8 mouse cellular contexts compared by ENCODE assay signal in genomic region chrX:57053993-57054385, GRCm38 (mm10). TPM values are rescaled to one million over a fixed set of nuclear protein-coding genes. Genes with fewer than 3 reads are reported as not detected.
DNase-seq lines count a peak whose midpoint lies in the region; ATAC-seq and TF ChIP-seq lines count a peak whose summit lies in the region.

No protein-coding gene starts in this region.

- H3K4me2 ChIP-seq in embryonic facial prominence, embryonic 11.5 days (ENCODE audit: low read depth, low read length): peak overlapping the region; percentile 47
- peak overlapping the region; percentile 39 for H3K4me2 ChIP-seq in intestine, embryonic 16.5 days (ENCODE audit: low read depth, low read length)
- peak overlapping the region; percentile 59 for H3K4me2 ChIP-seq in neural tube, embryonic 12.5 days (replicated peaks)

- no peaks in the 10 kb centered on the region for H3K9me3 ChIP-seq in embryonic facial prominence, embryonic 11.5 days (replicated peaks; ENCODE audit: control insufficient read depth, low read length)
- H3K9me3 ChIP-seq in intestine, embryonic 16.5 days (ENCODE audit: control insufficient read depth, low read length): no peaks in the 10 kb centered on the region
- no peaks in the 10 kb centered on the region for H3K9me3 ChIP-seq in neural tube, embryonic 12.5 days

- 30% methylated on average over 11 of the region's 11 CpGs for WGBS in embryonic facial prominence, embryonic 11.5 days
- WGBS in intestine, embryonic 16.5 days: 27% methylated on average over 11 of the region's 11 CpGs
- 23% methylated on average over 11 of the region's 11 CpGs for WGBS in neural tube, embryonic 12.5 days

- no peaks in the 10 kb centered on the region for H3K27me3 ChIP-seq in embryonic facial prominence, embryonic 11.5 days (ENCODE audit: control insufficient read depth, insufficient read depth, low read length)
- H3K27me3 ChIP-seq in intestine, embryonic 16.5 days (replicated peaks; ENCODE audit: control insufficient read depth, insufficient read depth, low read length): no peaks in the 10 kb centered on the region
- no peaks in the 10 kb centered on the region for H3K27me3 ChIP-seq in neural tube, embryonic 12.5 days (replicated peaks)

- ATAC-seq in embryonic facial prominence, embryonic 11.5 days (replicated peaks; ENCODE audit: insufficient number of reproducible peaks, low FRiP score, low TSS enrichment, low read depth): no peak
- peak; percentile 45 for ATAC-seq in intestine, embryonic 16.5 days
- no peak; the same call in none of the 2 replicates for ATAC-seq in neural tube, embryonic 12.5 days (ENCODE audit: low FRiP score, low read depth)

- H3K36me3 ChIP-seq in embryonic facial prominence, embryonic 11.5 days (replicated peaks; ENCODE audit: control insufficient read depth, insufficient read depth, low read depth, low read length): no peaks in the 10 kb centered on the region
- no peaks in the 10 kb centered on the region for H3K36me3 ChIP-seq in intestine, embryonic 16.5 days (ENCODE audit: control insufficient read depth, insufficient read depth, low read length)
- no peaks in the 10 kb centered on the region for H3K36me3 ChIP-seq in neural tube, embryonic 12.5 days

- H3K9ac ChIP-seq in embryonic facial prominence, embryonic 11.5 days (replicated peaks; ENCODE audit: low read length): peak overlapping the region; percentile 50
- H3K9ac ChIP-seq in intestine, embryonic 16.5 days (ENCODE audit: low read depth, low read length): peak overlapping the region; percentile 76
- peak overlapping the region; percentile 55 for H3K9ac ChIP-seq in neural tube, embryonic 12.5 days

- no peak for TF ChIP-seq CTCF in layer of hippocampus, adult 2 months (conservative IDR thresholded peaks at IDR 0.05)

- peak overlapping the region; percentile 79 for H3K4me3 ChIP-seq in layer of hippocampus, adult 2 months
- peak overlapping the region; percentile 54 for H3K4me3 ChIP-seq in embryonic facial prominence, embryonic 11.5 days (ENCODE audit: low read depth, low read length)
- H3K4me3 ChIP-seq in intestine, embryonic 16.5 days (ENCODE audit: low read length): peak overlapping the region; percentile 58
- peak overlapping the region; percentile 54 for H3K4me3 ChIP-seq in neural tube, embryonic 12.5 days

- no peaks in the 10 kb centered on the region for H3K4me1 ChIP-seq in embryonic facial prominence, embryonic 11.5 days (ENCODE audit: control insufficient read depth, insufficient read depth, low read length)
- no peaks in the 10 kb centered on the region for H3K4me1 ChIP-seq in intestine, embryonic 16.5 days (ENCODE audit: control insufficient read depth, insufficient read depth, low read length)
- no peaks in the 10 kb centered on the region for H3K4me1 ChIP-seq in neural tube, embryonic 12.5 days

- peak overlapping the region; percentile 96 for H3K27ac ChIP-seq in layer of hippocampus, adult 2 months
- peak overlapping the region; percentile 84 for H3K27ac ChIP-seq in embryonic facial prominence, embryonic 11.5 days (replicated peaks; ENCODE audit: low read depth, low read length)
- peak overlapping the region; percentile 92; the same call in 1 of the 2 replicates for H3K27ac ChIP-seq in intestine, embryonic 16.5 days (ENCODE audit: low read length)
- H3K27ac ChIP-seq in neural tube, embryonic 12.5 days: no peak overlapping the region; the same call in 1 of the 2 replicates

- DNase-seq in layer of hippocampus, adult 2 months (ENCODE audit: low spot score in 2 of 2): no peak
- no peak for DNase-seq in layer of hippocampus, adult 9-11 months
- DNase-seq in embryonic facial prominence, embryonic 11.5 days (ENCODE audit: low spot score): no peak
- DNase-seq in adrenal gland, adult 18-20 months (ENCODE audit: low spot score in 2 of 2): no peak
- DNase-seq in left cerebral cortex, postnatal 25 days (ENCODE audit: low spot score in 2 of 2): no peak
- DNase-seq in thymus, postnatal 0 days (ENCODE audit: low spot score): no peak

- intact Hi-C loops in left cerebral cortex, postnatal 25 days (cut with DNase I): loop anchor here (10.0 kb wide), 2 partner anchors 331 to 439 kb away; no protein-coding TSS in a partner anchor

RNA-seq across cellular contexts. Expression of gene Htatsf1, which starts 0.6 kb away (rescaled TPM):
- 10 to 100 TPM; 63.1 to 63.2 TPM for total RNA-seq in layer of hippocampus, adult 2 months (2021)
- 80.7 and 91.1 TPM in 2 replicates for polyA plus RNA-seq in embryonic facial prominence, embryonic 11.5 days (2014; fragmentation: Nextera tagmentation; extraction: Ambion mirVana)
- 44.8 and 50.3 TPM in 2 replicates for polyA plus RNA-seq in intestine, embryonic 16.5 days (2015; fragmentation: Nextera tagmentation; extraction: Ambion mirVana)
- polyA plus RNA-seq in neural tube, embryonic 12.5 days (2016; fragmentation: Nextera tagmentation; extraction: Ambion mirVana): 89.5 and 93.0 TPM in 2 replicates
- 10 to 100 TPM; 37.1 to 41.7 TPM for total RNA-seq in adrenal gland, adult 18-20 months (2021)
- 10 to 100 TPM; 53.9 to 55.0 TPM for total RNA-seq in left cerebral cortex, postnatal 25 days (2021)
- 57.5 and 57.6 TPM in 2 replicates for polyA plus RNA-seq in thymus, postnatal 0 days (2015; fragmentation: Nextera tagmentation; extraction: Ambion mirVana)

RNA-seq across cellular contexts. Expression of gene Brs3, which starts 11.1 kb away (rescaled TPM):
- not detected for total RNA-seq in layer of hippocampus, adult 2 months (2021)
- polyA plus RNA-seq in embryonic facial prominence, embryonic 11.5 days (2014; fragmentation: Nextera tagmentation; extraction: Ambion mirVana): not detected in 2 replicates
- not detected in 2 replicates for polyA plus RNA-seq in intestine, embryonic 16.5 days (2015; fragmentation: Nextera tagmentation; extraction: Ambion mirVana)
- polyA plus RNA-seq in neural tube, embryonic 12.5 days (2016; fragmentation: Nextera tagmentation; extraction: Ambion mirVana): not detected in 2 replicates
- total RNA-seq in adrenal gland, adult 18-20 months (2021): not detected
- under 1 TPM; 0.11 to 0.30 TPM for total RNA-seq in left cerebral cortex, postnatal 25 days (2021)
- polyA plus RNA-seq in thymus, postnatal 0 days (2015; fragmentation: Nextera tagmentation; extraction: Ambion mirVana): not detected in 2 replicates

RNA-seq across cellular contexts. Expression of gene Vgll1, which starts 33.9 kb away (rescaled TPM):
- total RNA-seq in layer of hippocampus, adult 2 months (2021): not detected
- polyA plus RNA-seq in embryonic facial prominence, embryonic 11.5 days (2014; fragmentation: Nextera tagmentation; extraction: Ambion mirVana): 0.26 and 0.34 TPM in 2 replicates
- polyA plus RNA-seq in intestine, embryonic 16.5 days (2015; fragmentation: Nextera tagmentation; extraction: Ambion mirVana): not detected in 2 replicates
- 0.18 and 0.27 TPM in 2 replicates for polyA plus RNA-seq in neural tube, embryonic 12.5 days (2016; fragmentation: Nextera tagmentation; extraction: Ambion mirVana)
- total RNA-seq in adrenal gland, adult 18-20 months (2021): not detected
- total RNA-seq in left cerebral cortex, postnatal 25 days (2021): not detected
- polyA plus RNA-seq in thymus, postnatal 0 days (2015; fragmentation: Nextera tagmentation; extraction: Ambion mirVana): not detected in 2 replicates
